Mouse (Mus musculus) cerebellum, adult 9-11 months (tissue): Measurements from ENCODE around the gene Homer2.

Experiments
- DNase-seq: peaks from one replicate; pipeline ENCODE4 v3.0.0; 2022

Homer2 gene

DNA sequence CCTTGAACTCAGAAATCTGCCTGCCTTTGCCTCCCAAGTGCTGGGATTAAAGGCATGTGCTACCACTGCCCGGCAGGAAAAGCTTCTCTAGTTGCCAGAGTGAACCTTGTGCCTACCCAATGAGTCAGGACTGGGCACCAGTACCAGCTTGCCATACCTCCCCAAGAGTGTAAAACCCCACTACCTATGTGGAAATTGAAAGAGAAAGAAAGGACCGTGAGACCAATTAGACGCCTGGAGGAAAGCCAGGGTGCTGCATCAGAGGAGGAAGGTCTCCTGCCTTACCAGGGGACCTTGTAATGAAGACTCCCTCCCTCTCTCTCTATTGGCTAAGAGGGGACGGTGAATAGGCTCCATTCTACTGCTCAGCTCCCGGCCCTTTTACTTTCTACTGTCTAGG lies 59.4 kb downstream of the Homer2 start:
- no peak for DNase-seq

DNA sequence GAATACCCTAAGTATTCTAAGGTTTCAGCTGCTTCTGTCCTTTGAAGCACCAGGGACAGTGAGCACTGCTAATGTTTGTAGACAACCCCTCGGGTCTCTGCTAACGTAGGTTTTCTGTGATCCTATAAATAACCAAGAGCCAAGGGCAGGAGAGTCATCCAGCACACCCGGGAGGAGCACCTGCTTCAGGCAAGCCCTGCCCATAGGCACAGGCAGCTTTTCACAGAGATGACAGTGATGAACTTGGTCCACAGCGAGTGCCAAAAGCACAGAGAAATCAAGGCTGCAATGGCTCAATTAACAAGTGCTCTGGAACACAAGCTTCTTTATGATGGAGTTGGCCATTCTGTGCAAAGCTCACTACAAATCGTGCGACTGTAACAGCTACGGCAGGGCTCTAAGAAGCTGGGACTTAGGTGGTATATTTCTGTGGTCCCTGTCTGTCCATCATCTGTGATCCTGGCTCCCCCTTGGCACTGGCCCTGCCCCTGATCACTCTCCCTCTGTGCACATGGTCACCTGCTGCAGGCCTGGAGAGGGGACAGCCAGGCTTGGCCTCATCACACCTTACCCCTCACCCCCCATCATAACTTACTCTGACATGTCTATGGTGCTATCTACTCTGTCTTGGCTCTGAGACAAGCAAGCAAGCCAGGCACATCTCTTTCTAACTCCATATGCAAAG lies 62.6 kb downstream of the Homer2 start:
- DNase-seq = peak; percentile 73

DNA sequence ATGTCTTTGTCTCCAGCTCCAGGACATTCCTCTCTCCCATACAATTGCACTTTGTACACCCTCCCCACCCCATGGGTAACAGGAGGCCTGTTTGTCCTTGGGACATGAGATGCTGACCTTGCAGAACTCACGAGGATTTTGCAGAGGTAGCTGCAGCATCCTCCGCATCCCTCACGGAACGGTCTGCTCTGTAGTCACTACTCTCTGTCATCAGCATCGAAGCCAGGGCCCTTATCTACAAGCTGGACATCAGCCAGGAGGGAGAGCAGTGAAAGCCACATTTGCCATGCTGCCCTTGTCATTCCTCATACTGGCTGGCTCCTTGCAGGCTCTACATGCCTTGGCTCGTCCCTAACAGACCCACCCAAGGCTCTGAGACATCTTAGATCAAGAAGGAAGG lies 66.2 kb downstream of the Homer2 start:
- DNase-seq = no peak

DNA sequence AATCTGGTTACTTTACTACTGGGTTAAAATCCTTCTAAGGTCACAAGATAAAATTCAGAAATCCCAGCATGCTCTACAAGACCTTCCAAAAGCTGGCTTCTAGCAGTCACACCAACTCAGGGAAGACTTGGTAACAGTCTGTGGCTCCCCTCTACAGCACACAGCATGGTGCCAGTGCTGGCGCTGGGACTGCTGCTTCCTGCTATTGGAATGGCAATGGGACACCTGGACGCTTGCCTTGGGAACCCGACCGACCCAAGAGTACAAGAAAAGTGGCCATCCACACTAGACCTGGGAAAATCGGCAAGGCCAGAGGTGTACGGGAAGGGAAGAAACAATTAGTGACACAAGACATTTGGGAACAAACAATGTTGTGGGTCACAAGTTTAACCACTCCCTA lies 74.7 kb downstream of the Homer2 start:
- no peak for DNase-seq

DNA sequence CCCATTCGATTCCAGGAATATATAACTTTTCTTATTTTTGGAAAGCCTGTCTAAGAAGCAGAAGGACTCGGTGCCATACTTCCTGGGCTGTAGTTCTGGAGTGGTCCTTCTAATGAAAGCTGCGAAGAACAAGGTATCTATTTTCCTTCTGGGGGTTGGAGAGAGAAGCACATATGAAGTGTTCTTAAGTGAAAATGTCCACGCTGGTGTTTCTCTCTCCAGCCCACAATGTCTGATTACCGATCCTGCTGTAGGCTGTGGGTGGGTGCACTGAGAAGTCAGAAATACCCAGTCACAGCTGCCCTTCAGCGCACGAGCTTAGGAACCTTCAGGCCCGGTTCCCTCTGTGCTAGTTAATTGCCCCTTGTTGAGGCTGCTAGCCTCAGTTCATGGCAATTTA lies 76.1 kb downstream of the Homer2 start:
- no peak for DNase-seq

DNA sequence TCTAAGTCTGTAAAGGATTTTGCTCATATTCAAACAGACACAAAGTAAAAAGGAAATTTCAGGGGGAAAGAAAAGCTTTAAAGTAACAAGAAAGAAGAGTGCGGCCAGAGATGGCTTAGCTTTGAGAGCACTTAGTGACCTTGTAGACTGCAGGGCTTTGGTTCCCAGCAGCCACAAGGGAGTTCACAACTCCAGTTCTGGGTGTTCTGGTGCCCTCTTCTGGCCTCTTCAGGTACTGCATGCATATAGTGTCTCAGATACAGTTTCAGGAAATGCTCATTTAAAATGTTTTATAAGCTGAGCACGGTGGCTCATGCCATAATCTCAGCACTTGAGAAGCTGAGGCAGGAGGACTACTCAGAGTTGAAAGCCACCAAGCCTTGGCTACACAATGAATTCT lies 80.9 kb downstream of the Homer2 start:
- DNase-seq = no peak

DNA sequence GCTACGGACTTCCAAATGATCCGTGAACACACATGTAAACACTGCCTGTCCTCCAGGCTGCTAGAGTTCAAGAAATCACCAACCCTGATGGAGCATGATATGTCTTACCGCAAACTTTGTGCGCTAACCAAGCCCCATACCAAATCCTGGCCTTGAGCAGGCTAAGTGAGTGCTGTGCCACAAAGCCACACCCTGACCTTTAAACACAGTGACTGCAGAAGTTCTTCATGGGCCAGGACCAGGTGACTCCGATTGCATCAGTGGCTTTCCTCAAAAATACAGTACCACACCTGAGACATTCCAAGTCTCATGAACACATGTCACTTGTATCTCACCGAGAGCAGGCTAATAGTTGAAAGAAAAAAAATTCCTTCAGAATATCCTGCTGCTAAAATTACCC lies 83.6 kb downstream of the Homer2 start:
- DNase-seq = no peak

DNA sequence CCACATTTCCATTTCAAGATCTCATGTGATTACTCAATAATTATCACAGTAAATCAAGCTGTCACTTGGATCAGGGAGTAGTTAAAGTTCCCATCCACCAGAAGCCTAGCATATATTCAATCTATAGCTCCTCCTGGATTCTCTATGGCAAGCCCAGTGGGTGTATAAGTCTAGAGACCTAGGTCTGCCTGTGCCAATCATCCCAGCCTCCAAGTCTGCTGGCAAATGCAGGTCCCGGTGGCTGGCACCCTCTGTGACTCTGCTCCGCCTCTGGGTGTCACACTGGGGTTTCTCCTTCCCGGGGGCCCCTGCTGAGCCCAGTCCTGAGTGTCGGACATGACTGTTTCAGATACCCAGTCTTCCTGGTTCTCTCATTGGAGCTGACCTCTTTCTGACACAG lies 84.5 kb downstream of the Homer2 start:
- DNase-seq = no peak

DNA sequence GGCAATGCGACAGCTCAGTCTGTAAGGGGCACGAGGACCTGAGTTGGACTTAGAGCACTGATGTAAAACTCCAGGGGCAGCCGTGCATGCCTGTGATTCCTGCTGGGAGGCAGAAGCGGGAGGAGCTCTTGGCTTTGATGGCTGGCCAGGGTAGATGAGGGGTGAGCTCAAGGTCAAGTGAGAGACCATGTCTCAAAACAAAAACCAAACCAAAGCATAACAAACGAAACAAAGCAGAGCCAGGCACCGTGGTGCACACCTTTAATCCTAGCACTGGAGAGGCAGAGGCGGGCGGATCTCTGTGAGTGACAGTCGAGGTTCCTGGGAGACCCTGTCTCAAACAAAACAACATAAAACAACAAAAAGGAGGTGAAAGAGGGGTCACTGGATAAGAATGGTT lies 92.3 kb downstream of the Homer2 start:
- no peak for DNase-seq

DNA sequence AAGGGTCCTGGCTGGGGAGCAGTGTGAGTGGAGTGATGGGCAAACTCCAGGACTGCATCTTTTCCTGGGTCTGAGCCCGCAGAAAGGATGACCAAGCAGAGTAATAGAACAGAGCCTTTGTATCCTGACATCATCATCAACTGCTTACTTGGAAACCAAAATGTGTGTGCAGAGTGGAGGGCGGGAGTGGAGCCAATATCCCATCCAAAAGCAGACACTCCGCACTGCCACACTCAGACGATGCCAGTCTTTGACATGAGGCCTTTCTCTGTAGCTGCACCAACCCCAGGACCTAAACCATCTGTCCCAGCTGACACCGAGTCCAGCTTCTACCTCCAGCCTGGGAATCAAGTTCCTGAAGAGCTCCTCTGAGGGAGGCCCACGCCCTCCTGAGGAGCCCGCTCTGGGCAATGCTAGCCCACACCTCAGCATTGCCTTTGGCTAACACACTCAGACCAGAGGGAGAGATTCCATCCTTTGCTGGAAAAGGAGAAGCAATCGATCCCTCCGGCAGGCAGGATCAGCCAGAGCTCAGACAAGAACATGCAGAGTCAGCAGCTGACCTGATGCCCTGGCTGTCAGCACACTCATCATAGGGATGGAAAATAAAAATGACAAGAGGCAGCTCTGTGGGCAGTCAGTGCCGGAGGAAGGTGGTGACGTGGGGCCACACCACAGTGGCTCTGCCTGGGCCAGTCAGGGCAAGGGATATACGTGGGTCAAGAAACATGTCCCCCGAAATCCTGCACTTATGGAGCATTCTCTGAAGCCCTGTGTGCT lies 94.3 kb downstream of the Homer2 start:
- DNase-seq = no peak

DNA sequence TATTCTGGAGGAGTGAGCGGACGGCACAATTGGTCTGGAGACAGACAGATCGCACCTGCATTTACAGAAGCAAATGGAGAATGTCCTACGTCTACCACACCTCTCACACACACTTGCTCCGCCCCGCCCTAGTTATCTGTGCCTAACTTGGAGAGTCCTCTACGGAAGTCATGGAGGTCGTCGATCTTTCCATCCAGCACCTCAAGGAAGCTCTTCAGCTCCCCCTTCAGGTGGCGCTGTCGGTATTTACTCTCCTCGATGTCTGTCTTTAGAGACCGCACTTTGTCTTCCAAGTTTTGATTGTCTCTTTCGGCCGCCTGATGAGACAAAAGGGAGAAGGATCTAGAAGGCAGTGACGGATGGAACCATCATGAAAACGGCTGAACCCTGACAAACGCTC lies 97.2 kb downstream of the Homer2 start:
- no peak for DNase-seq

DNA sequence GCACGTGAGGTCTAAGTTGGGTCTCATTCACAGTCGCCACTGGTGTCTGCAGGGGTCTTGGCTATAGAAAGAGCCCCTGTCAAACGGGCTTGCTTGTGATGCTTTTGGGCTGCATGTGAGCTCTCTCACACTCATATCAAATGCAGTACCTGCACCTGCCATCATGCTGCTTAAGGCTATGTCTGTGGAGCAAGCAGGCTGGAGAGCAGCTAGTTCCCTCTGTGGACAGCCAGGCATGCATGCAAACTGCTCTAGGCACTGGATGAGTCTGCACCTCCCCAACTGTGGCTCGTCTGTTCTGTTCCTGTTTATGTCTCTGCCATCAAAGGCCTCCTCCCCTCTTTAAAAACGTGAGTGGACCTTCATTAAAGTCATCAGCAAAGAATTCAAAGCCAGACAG lies 100.9 kb downstream of the Homer2 start:
- no peak for DNase-seq

DNA sequence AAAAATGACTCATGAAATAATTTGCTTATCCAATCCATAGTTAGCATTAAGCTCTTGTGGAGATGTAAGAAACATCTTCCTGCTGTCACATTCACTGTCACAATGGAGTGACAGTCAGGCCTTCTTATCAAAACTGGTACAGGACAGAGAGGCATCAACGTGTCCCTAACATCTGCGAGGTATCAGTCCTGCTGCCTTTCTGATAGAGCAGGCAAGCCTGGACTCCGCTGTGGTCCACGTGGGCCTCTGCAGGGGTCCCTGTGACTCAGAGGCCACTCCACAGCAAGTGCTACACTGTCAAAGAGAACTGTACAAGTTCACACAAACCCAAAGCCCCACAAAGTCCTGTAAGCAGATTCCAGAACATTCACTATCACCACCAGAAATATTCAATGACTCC lies 101.8 kb downstream of the Homer2 start:
- DNase-seq = no peak

DNA sequence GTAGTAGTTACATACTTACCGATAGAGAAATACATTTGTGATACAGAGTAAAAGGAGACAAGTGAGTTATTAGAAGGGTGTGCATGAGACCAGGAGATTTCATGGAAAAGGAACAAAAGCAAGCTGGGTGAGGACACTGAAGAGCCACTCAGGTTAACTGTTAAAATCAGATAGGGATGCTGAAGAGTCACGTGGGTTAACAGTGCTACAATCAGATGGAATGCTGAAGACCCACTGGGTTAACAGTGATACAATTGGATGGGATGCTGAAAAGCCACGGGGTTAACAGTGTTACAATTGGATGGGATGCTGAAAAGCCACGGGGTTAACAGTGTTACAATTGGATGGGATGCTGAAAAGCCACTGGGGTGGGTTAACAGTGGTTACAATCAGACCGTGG lies 102.3 kb downstream of the Homer2 start:
- DNase-seq = no peak

DNA sequence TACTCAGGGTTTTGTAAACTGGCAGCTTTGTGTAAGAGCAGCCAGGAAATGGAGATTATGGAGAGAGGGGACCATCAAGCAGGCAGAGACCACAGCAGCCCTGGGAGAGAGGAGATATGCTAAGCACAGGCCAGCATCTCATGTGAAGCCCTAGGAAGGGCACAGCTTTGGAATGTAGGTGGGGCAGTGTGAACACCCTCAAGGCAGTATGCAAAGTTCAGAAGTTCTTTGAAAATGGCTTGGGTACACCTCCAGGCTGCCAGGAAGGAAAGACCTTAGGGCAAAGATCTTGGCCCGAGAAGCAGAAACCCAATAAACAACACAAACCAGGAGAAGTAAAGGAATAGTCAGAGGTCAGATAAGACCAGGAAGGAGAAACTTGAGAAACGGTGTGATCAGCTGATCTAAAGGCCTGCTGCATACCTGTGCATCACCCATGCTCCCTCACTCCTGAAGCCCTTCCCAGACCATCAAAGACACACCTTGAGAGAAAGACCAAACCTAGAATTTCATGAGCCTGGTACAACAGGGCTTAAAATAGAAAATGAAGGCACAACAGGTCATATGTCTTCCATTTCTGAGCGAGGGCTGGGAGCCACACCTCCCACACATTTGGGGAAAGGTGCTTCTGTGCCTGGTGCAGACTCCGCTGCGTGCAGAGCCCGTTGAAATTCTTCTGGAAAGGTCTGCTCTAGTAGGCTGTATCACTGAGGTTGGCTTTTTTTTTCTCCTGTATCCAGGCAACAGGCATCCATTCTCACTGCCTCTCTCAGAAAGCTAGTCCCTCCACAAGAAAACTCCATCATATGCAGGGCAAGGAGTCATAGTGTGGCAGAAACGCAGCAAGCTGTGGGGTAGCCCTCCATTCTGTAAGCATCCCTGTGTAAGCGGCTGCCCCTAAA lies 107.7 kb downstream of the Homer2 start:
- DNase-seq = no peak

DNA sequence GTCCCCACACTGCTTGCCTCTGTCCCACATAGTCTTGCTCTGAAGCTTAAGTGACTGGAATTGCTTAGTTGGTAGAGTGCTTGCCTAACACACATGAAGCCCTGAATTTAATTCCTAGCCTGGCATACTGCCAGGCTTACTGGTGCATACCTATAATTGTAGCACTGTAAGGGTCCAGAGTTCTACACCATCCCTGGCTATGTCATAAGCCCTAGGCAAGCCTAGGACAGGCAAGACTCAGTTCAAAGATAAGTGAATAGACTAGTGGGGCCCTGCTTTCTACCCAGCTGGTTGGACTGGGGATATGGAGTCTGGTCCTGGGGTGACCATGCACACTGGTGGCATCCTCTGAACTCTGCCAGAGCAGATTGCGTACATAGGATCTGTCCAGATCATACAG lies 109.7 kb downstream of the Homer2 start:
- DNase-seq = no peak

DNA sequence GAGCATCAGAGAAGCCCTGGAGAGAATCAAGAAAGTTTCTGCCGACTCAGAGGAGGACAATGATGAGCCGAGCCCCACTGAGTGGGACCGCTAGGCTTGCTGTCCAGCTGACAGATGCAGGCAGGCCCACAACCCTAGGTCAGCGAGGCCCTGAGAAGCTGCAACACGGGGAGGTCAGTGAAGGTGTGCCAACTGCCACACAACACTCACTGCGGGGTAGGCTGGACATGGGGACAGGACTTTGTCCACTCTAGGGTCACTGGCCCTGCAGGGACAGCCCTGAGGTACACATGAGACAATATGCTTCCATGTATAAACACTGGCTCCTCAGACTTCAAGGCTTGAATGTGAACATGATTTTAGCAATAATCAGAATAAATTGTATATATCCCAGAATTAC lies 111.2 kb downstream of the Homer2 start:
- no peak for DNase-seq

DNA sequence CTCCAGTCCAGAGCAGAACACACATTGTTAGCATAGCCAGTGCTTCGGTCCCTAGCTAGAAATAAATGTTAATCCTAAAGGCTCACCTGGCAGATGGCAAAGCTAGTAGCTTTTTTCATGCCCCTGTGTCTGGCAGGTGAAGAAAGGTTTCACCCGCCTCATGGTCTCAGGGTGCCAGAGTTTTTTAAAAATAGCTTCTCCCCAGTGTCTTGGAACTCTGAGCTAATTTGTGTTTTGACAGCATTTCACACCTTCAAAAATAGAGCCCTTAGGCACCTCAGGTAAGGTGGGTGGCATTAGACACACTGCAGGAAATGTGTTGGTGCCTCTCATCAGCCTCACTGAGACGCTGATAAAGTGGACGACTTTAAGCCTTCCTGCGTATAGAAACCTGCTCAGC lies 112.3 kb downstream of the Homer2 start:
- no peak for DNase-seq

DNA sequence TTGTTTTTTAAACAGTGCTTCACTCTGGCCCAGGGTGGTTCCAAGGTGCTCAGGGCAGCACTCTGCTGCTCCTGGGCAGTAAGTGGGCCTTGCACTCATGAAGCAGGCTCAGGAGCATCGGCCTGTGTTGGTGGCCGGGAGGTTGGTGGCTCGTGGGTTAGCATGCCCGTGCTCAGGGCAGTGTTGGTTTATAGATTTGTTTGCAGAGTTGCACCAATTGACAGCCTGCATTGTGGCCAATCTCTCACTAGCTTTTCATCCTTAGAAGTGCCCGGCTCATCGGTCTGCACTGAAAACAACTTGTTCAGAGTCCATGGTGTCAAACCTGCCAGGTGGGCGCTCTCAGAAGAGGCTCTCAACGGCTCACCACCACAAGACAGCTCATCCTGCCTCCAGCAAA lies 113.9 kb downstream of the Homer2 start:
- no peak for DNase-seq

DNA sequence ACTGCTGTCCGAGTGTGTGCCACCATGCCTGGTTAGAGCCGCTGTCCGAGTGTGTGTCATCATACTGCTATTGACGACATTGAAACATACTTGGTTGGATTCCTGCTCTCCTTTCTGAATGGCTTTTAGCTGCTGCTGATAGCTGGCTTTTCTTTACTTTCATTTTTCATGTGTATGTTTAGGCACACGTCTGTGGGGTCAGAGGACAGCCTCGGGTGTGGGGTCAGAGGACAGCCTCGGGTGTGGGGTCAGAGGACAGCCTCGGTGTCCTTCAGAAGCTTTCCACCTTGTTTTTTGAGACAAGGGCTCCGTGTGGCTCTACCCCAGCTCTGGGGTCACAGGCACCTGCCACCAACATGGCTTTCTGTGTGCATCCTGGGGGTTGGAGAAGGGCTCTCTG lies 114.6 kb downstream of the Homer2 start:
- no peak for DNase-seq

DNA sequence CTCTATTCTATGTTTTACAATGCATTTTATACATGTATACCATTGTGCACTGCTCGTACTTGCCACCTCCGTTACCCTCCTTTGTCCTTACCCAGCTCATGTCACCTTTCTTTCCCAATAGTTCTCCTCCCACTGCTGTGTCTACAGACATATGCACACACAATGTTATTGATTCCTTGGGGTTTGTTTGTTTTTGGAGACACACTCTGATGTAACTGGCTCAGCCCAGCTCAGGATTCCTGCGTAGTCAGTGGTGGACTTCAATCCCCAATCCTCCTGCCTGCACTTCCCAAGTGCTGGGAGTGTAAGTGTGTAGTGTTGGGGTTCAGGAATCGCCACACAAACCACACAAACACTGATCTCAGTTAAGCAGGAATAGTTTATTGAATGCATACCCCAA lies 120.1 kb downstream of the Homer2 start:
- DNase-seq = no peak

DNA sequence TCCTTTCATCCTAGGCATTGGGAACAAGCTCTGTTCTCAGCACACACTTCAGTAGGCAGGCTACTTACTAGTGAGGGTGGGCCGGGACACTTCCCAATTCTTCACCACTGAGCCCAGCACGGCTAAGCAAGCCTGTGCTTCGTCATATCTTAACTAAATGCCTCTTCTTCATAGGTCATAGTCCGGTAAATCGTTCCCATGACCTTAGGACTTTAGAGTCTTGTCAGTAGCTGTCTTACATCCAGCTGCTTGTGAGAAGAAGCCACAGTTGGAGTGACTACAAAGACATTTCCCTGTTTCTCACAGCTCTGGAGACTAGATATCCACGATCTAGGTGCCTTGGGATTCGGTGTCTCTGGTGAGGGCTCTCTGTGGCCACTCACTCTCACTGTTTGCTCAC lies 122.0 kb downstream of the Homer2 start:
- no peak for DNase-seq

DNA sequence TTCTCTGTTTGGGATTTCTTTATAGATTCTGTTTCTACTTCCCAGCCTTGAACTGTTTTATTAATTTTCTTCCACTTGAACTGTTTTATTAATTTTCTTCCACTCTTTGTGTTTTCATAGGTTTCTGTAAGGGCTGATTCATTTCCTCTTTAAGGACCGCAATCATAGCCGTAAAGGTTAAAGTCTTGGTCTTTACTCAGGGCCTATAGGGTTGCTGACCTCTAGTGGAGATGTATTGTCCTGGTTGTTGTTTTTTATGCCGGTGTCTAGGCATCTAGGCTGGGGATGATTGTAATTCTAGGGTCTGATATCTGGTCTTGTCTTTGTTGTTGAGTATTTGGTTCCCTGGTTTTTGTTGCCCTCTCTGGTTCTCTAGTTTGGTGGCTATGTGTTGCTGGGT lies 123.8 kb downstream of the Homer2 start:
- DNase-seq = no peak

DNA sequence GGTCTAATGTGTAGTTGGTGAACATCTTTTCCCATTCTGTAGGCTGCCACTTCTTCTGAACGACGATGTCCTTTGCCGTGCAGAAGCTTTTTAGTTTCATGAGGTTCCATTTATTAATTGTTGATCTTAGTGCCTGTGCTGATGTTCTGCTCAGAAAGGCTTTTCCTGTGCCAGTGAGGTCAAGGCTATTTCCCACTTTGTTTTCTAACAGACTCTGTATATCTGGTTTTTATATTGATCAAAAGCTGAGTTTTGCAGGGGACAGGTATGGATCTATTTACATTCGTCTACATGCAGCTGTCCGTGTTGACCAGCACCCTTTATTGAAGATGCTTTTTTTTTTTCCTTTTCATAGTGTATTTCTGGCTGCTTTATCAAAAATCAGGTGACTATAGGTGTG lies 128.0 kb downstream of the Homer2 start:
- DNase-seq = no peak
